Mouse (Mus musculus) neutrophil, adult 83 days (primary cell): ENCODE data around the gene Hmgn1. TPM values are rescaled to one million over a fixed set of nuclear protein-coding genes. Genes with fewer than 3 reads are reported as not detected.

Experiments
- total RNA-seq, 2 experiments: library from RNA; stranded (reverse); gene quantifications; one replicate each; pipeline ENCODE4 v1.2.4; 2023

Hmgn1 gene
- total RNA-seq = 10 to 100 TPM; 19.8 to 23.3 TPM

GRCm38 (mm10) chr16:96127657-96128344 lies at the start of gene Hmgn1:
Gene Hmgn1, minus strand, starts transcription at chr16:96127729.

GRCm38 (mm10) chr16:96145110-96145800 lies 17.7 kb upstream of the Hmgn1 start, which contains the start of gene Wrb:
Gene Wrb, plus strand, starts transcription at chr16:96145407.

GRCm38 (mm10) chr16:96082301-96083178 lies 45.0 kb downstream of the Hmgn1 start, which contains the start of gene Brwd1:
Gene Brwd1, minus strand, starts transcription at chr16:96082526.

Other genes with a start within 250 kb of the Hmgn1 start
- 10 to 100 TPM in 1 of 2 experiments, 1 to 10 TPM in 1; 9.4 to 13.9 TPM for gene Psmg1, start 136.8 kb downstream of the Hmgn1 start, total RNA-seq
- 10 to 100 TPM; 25.3 to 33.7 TPM for gene Brwd1, start 45.2 kb downstream of the Hmgn1 start, total RNA-seq
- gene Wrb, start 17.7 kb upstream of the Hmgn1 start, total RNA-seq = 1 to 10 TPM; 3.1 TPM
- gene Lca5l, start 64.5 kb upstream of the Hmgn1 start, total RNA-seq = not detected
- gene Sh3bgr, start 72.7 kb upstream of the Hmgn1 start, total RNA-seq = not detected
- not detected for gene B3galt5, start 108.1 kb upstream of the Hmgn1 start, total RNA-seq